Mouse (Mus musculus) spleen, adult 2 months (tissue): ENCODE results near the gene Pla2g2e. TPM values are rescaled to one million over a fixed set of nuclear protein-coding genes. Genes with fewer than 3 reads are reported as not detected.

Experiments
- DNase-seq, 2 experiments: peaks; one replicate each; pipeline versions ENCODE4 v3.0.0 to v3.0.0-alpha.2; 2012 to 2021; ENCODE audit warnings: low spot score in 2 of 2, low read depth in 1 of 2
- H3K27ac ChIP-seq: fragments of 200-500 bp; 2 replicates; pipeline ENCODE4 v1.5.1; 2012; ENCODE audit warnings: low read length, inconsistent platforms; ENCODE audit not compliant: insufficient read depth
- H3K27me3 ChIP-seq: fragments of 200-500 bp; 2 replicates; pipeline ENCODE4 v1.6.1; 2012; ENCODE audit warnings: mild to moderate bottlenecking, moderate library complexity, low read length, inconsistent platforms; ENCODE audit not compliant: control insufficient read depth, insufficient read depth
- H3K36me3 ChIP-seq: fragments of 200-500 bp; 2 replicates; pipeline ENCODE4 v1.6.1; 2012; ENCODE audit warnings: mild to moderate bottlenecking, low read length, inconsistent platforms; ENCODE audit not compliant: control insufficient read depth, insufficient read depth
- H3K4me1 ChIP-seq: fragments of 200-500 bp; 2 replicates; pipeline ENCODE4 v1.6.1; 2011; ENCODE audit warnings: inconsistent platforms; ENCODE audit not compliant: control insufficient read depth, insufficient read depth, insufficient read length
- H3K4me3 ChIP-seq: fragments of 200-500 bp; 2 replicates; pipeline ENCODE4 v1.5.1; 2011; ENCODE audit warnings: mild to moderate bottlenecking, inconsistent platforms; ENCODE audit not compliant: insufficient read depth, insufficient read length; ENCODE audit errors: extremely low read depth
- CTCF ChIP-seq: fragments of 200-500 bp; IDR thresholded peaks from 2 replicates; pipeline ENCODE4 v1.5.1; 2011; ENCODE audit warnings: mild to moderate bottlenecking, inconsistent platforms; ENCODE audit not compliant: insufficient read depth, insufficient read length, insufficient replicate concordance; ENCODE audit errors: extremely low read depth
- POLR2A ChIP-seq: fragments of 200-500 bp; IDR thresholded peaks from 2 replicates; pipeline ENCODE4 v1.6.1; 2011; ENCODE audit warnings: low read depth, low read length, inconsistent platforms
- WGBS: fragments of 180-500 bp; shearing (Covaris S2); methylation state at CpG from one replicate; pipeline ENCODE4 v1.1.7; 2018; 5-methylcytosine and 5-hydroxymethylcytosine counted together
- polyA plus RNA-seq: library from polyadenylated mRNA; depleted of rRNA; stranded (reverse); fragments of >200 nt; gene quantifications from 2 replicates; pipeline ENCODE4 v1.2.3, GENCODE M21; 2012

Gene Pla2g2e
- polyA plus RNA-seq, 1 experiment = 0.09 TPM

GRCm38 (mm10) chr4:138899361-138899760, 21.6 kb downstream of the Pla2g2e start:
- no peak for DNase-seq
- Histone ChIP-seq H3K4me1 (no peaks in the 10 kb centered on the region), H3K27ac (no peak overlapping the region), H3K27me3 (no peaks in the 10 kb centered on the region), H3K4me3 (no peak overlapping the region), H3K36me3 (peaks cover 39% of the 10 kb centered on the region)
- TF ChIP-seq CTCF (no peak), POLR2A (no peak)
- WGBS = 85% methylated on average over 7 of the region's 7 CpGs

DNA sequence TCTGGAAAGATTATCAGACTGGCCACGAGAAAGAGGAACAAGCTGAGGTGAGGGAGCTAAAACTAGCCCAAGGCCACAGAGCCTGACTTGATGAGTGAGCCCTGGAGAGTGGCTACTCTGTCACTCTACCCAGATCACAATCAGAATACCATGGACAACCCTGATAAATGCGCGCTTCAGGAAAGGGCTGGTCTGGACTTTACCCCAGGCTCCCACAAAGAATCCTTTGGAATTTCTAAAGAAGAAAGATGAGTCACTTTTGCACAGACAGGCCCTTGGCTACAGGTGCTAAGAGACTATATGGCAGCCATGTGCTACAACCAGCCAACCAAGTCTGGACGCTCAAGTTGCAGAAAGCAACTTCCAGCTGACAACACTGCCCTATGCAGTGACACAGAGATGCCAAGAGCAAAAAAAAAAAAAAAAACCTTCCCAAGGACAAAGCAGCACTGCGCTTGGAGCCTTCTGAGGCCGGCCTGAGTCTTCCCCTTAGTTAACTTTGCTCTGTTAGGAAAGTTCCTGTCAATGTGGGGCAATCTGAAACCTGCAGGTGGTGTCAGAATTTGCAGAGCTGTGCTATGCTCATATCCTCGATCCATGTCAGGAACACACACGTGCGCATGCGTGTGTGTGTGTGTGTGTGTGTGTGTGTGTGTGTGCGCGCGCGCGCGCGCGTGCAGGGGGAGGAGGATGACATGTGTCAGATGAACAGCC, 28.0 kb downstream of the Pla2g2e start:
- WGBS = 90% methylated on average over 18 of the region's 18 CpGs
- Histone ChIP-seq H3K36me3 (peaks cover 34% of the 10 kb centered on the region), H3K4me1 (no peaks in the 10 kb centered on the region), H3K4me3 (no peak overlapping the region), H3K27me3 (no peaks in the 10 kb centered on the region), H3K27ac (no peak overlapping the region)
- no peak for TF ChIP-seq POLR2A
- no peak for TF ChIP-seq CTCF
- no peak for DNase-seq

- peak in 1 of 2 experiments; percentile 27 for DNase-seq
- Histone ChIP-seq H3K4me3 (peak overlapping the region; percentile 72), H3K4me1 (peaks cover 6% of the 10 kb centered on the region; the same call in 1 of the 2 replicates), H3K27ac (no peak overlapping the region), H3K27me3 (no peaks in the 10 kb centered on the region), H3K36me3 (peaks cover 6% of the 10 kb centered on the region)
- TF ChIP-seq CTCF (no peak), POLR2A (no peak)
- WGBS = under 1% methylated on average over 50 of the region's 52 CpGs
Observed at GRCm38 (mm10) chr4:138913141-138913787, 35.5 kb downstream of the Pla2g2e start.

DNA sequence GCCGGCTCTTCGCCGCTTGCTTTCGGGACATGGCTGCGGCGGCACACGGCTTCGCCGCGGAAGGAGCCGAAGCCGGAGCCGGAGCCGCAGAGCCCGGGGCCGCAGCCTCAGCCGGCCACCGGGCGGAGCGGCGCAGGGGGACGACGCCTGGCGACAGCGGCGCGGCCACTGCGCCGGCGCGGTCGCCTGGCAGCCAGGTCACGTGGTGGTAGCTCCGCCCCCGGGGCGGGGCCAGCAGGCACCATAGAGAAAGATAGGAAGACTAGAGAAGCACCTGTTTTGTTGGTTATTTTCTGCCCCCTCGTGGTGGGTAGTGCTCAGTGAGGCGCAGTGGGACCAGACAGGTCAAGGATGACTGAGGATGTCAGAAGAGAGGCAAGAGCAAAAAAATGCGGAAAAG, 36.1 kb downstream of the Pla2g2e start, which contains the start of gene Otud3:
Gene Otud3, minus strand, starts transcription at position 149 of the 400 bp plus-strand sequence.
- Histone ChIP-seq H3K36me3 (peaks cover 5% of the 10 kb centered on the region; the same call in 1 of the 2 replicates), H3K27me3 (no peaks in the 10 kb centered on the region), H3K4me1 (peaks cover 6% of the 10 kb centered on the region; the same call in 1 of the 2 replicates), H3K27ac (no peak within 1 kb of the TSS), H3K4me3 (peak within 1 kb of the TSS; percentile 72)
- peak; percentile 88 to 91 for DNase-seq
- peak; percentile 54; the same call in 1 of the 2 replicates for TF ChIP-seq POLR2A
- peak; percentile 58; the same call in 1 of the 2 replicates for TF ChIP-seq CTCF
- WGBS = 2% methylated on average over 39 of the region's 39 CpGs

DNA sequence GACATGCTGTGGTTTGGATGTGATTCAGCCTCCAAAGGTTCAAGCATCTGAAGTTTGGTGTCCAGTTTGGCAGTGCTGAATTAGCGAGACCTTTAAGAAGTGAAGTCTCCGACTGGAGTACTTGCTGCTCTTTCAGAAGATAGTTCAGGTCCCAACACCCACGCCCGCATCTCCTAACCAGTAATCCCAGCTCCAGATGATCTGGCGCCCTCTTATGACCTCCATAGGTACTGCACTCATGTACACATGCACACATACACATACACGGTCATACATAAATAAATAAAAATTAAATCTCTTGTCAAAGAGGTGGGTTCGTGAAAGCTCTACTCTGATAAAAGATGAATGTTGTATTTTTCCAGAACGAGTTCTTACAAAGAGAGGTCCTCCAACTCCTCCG, 39.5 kb downstream of the Pla2g2e start:
- no peak overlapping the region for H3K27ac ChIP-seq
- H3K36me3 ChIP-seq = no peaks in the 10 kb centered on the region
- no peak overlapping the region for H3K4me3 ChIP-seq
- no peak for DNase-seq
- H3K27me3 ChIP-seq = no peaks in the 10 kb centered on the region
- peaks cover 4% of the 10 kb centered on the region; the same call in 1 of the 2 replicates for H3K4me1 ChIP-seq
- 87% methylated on average over 9 of the region's 9 CpGs for WGBS
- no peak for TF ChIP-seq POLR2A
- no peak for TF ChIP-seq CTCF

DNA sequence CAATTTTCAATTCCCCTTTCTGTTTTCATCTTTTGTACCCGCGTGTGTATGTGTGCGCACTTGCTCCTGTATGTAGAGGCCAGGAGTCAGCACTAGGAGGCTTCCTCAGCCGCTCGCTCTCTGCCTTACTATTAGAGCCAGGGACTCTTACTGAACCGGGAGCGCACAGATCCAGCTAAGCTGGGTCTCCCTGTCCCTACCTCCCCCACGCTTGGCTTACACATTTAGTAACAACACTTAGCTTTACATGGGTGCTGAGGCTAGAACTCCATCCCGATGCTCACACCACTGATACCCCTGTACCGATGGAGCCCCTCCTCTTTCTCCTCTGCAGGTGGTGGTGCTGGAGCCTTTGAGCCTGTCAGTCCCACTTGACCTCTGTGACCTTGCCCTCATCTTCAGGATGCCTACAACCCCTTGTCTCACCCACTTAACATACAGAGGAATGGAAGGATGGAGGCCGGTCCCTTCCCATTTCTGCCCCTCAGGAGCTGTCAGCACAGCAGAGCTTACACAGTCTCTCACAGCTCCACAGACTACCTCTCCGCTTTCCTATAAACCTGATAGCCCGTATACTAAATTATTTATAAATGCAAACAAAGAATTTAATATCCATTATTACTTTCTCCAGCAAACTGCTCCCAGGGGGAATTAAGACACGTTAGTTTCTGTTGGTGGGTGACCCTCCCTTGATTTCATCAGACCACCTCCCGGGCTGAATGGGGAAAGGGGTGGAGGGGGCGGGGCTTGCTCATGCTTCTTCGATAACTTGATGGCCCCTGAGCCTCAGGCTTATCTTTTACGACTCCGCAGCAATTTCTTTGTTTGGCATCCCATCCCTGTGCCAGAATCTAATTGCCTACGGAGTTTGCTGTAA, 43.8 kb downstream of the Pla2g2e start:
- WGBS = 47% methylated on average over 20 of the region's 20 CpGs
- Histone ChIP-seq H3K36me3 (no peaks in the 10 kb centered on the region), H3K27me3 (no peaks in the 10 kb centered on the region), H3K4me1 (no peaks in the 10 kb centered on the region), H3K4me3 (no peak overlapping the region), H3K27ac (no peak overlapping the region)
- DNase-seq = no peak
- TF ChIP-seq CTCF = no peak
- no peak for TF ChIP-seq POLR2A
